Mouse (Mus musculus) embryonic facial prominence, embryonic 11.5 days (tissue): Measurements from ENCODE around the gene St6galnac6. TPM values are rescaled to one million over a fixed set of nuclear protein-coding genes. Genes with fewer than 3 reads are reported as not detected.
A peak's percentile ranks its signal among the peaks of the same experiment; 100 is the strongest.

Experiments
- ATAC-seq: fragments of 200-750 bp; cut with Nextera tagmentation; replicated peaks from 2 replicates; pipeline ENCODE4 v1.8.0; 2017; ENCODE audit warnings: low read depth; ENCODE audit not compliant: insufficient number of reproducible peaks, low FRiP score, low TSS enrichment
- DNase-seq: peaks from one replicate; pipeline ENCODE4 v3.0.0-alpha.2; 2015; ENCODE audit warnings: low spot score
- H3K27ac ChIP-seq: fragments of 300-500 bp; sonication (generic); replicated peaks from 2 replicates; pipeline ENCODE4 v1.5.1; 2014; ENCODE audit warnings: mild to moderate bottlenecking, low read depth, low read length, control low read depth
- H3K27me3 ChIP-seq: fragments of 300-500 bp; sonication (generic); 2 replicates; pipeline ENCODE4 v1.6.1; 2014; ENCODE audit warnings: mild to moderate bottlenecking, low read length, moderate library complexity, mixed read lengths; ENCODE audit not compliant: control insufficient read depth, insufficient read depth
- H3K36me3 ChIP-seq: fragments of 300-500 bp; sonication (generic); replicated peaks from 2 replicates; pipeline ENCODE4 v1.6.1; 2014; ENCODE audit warnings: low read depth, mild to moderate bottlenecking, low read length, moderate library complexity, mixed read lengths; ENCODE audit not compliant: control insufficient read depth, insufficient read depth
- H3K4me1 ChIP-seq: fragments of 300-500 bp; sonication (generic); 2 replicates; pipeline ENCODE4 v1.6.1; 2014; ENCODE audit warnings: low read length, mixed read lengths; ENCODE audit not compliant: control insufficient read depth, insufficient read depth
- H3K4me2 ChIP-seq: fragments of 300-500 bp; sonication (generic); 2 replicates; pipeline ENCODE4 v1.6.1; 2014; ENCODE audit warnings: low read depth, mild to moderate bottlenecking, control low read depth, low read length, moderate library complexity
- H3K4me3 ChIP-seq: fragments of 300-500 bp; sonication (generic); 2 replicates; pipeline ENCODE4 v1.5.1; 2014; ENCODE audit warnings: low read depth, low read length, control low read depth
- H3K9ac ChIP-seq: fragments of 300-500 bp; sonication (generic); replicated peaks from 2 replicates; pipeline ENCODE4 v1.6.1; 2014; ENCODE audit warnings: mild to moderate bottlenecking, control low read depth, low read length
- H3K9me3 ChIP-seq: fragments of 300-500 bp; sonication (generic); replicated peaks from 2 replicates; pipeline ENCODE4 v1.6.1; 2016; ENCODE audit warnings: mild to moderate bottlenecking, low read length, inconsistent platforms, mixed read lengths; ENCODE audit not compliant: control insufficient read depth
- WGBS: fragments of 180-500 bp; shearing (Covaris S2); extraction: QIAGEN DNeasy Blood & Tissue Kit; methylation state at CpG from one replicate; pipeline ENCODE4 v1.1.7; 2014; 5-methylcytosine and 5-hydroxymethylcytosine counted together
- polyA plus RNA-seq: library from polyadenylated mRNA; unstranded; fragments of >200 nt; fragmentation: Nextera tagmentation; extraction: Ambion mirVana; gene quantifications from 2 replicates; pipeline ENCODE4 v1.2.1, GENCODE M21; 2014

Gene St6galnac6
- polyA plus RNA-seq, 1 experiment from 2014 or later = 6.3 TPM

DNA sequence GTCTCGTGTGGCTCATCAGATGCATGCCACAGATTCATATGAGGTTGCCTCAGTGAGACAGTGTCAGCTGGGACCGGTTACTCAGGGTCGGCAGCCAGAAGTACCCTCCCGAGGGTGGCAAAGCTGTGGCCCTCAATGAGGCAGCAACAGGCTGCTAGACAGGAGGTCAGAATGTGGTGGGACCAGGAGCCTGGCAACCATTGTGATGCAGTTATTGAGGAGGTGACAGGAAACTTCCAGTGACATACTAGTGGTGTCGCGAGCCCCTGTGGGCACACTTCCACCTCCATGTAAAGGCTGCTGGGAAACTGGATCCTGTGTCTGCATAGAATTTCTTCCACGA, 22.0 kb downstream of the St6galnac6 start, which contains the start of gene Ak1:
Gene Ak1 (plus strand): TSS at position 242 of the 343 bp plus-strand sequence.
- DNase-seq (no peak), ATAC-seq (no peak)
- Histone ChIP-seq H3K36me3 (peaks cover 2% of the 10 kb centered on the region; the same call in 1 of the 2 replicates), H3K4me3 (no peak within 1 kb of the TSS), H3K27ac (peak within 1 kb of the TSS; percentile 74), H3K9ac (peak within 1 kb of the TSS; percentile 41), H3K27me3 (no peaks in the 10 kb centered on the region), H3K4me1 (peaks cover 31% of the 10 kb centered on the region), H3K9me3 (no peaks in the 10 kb centered on the region), H3K4me2 (no peak within 1 kb of the TSS)
- WGBS = 29% methylated on average over 7 of the region's 7 CpGs

DNA sequence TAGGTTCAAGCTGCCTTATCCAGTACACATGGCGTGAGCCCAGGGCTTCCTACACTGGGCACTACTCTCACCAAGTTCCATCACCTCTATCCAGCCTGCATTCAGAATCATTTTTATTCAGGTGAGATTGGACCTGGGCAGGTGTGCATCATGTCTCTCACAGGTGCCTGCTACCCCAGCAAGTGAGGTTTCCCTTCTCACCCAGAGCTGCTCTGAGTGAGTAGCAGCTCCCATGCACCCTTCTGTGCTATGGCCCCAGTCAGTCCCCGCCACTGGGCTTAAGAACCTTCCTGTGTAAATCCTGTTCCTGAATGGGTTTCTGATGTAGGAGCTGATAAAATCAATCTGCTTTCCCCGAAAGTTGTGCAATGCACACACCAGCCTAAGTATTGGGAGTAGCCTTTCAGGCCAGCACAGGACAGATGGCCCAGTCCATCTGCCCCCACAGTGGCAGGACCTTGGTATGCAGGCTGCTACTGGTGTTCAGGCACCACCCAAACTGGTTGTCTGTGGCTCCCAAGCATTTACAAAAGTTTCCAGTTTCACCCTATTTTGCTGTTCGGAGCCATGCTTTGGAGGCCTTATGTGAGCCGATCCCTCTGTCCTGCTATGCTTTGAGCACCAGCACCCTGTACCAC, 24.7 kb downstream of the St6galnac6 start:
- Histone ChIP-seq H3K27ac (0 out of 2 replicates have a peak overlapping the region, but pooled peaks have one; percentile 5), H3K9ac (no peak overlapping the region)
- WGBS = 71% methylated on average over 5 of the region's 5 CpGs

DNA sequence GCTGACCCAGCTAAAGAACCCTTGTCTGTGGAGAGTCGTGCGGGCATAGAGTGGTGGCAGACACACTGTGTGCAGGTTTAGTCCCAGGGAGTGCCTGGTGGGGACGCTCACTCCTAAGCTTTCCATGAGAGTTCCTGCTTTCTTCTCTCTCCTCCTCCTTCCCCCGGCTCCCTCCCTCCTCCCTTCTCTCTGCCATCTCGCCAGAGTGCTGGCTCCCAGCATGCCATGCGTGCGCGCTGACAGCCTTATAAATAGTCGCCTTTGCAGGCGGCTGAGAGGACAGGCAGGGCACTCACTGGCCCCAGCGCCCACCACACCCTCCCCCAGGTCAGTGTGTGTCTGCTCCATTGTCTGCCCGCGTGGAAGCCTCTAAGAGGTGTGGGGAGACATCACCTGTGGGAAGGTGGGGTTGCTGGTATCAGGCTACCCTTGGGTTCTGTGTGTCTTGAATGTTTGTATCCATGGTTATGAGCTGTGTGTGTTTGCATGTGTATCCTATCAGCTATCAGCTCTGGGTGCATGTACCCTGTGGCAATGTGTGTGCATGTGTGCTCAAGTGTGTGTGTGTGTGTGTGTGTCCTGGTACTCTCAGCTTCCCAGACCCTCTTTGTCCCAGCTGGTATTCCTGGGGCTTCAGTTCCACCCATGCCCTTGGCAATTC, 25.8 kb downstream of the St6galnac6 start:
- Histone ChIP-seq H3K4me1 (peaks cover 25% of the 10 kb centered on the region), H3K27me3 (no peaks in the 10 kb centered on the region), H3K27ac (no peak overlapping the region), H3K9ac (peak overlapping the region; percentile 47), H3K4me3 (0 out of 2 replicates have a peak overlapping the region, but pooled peaks have one; percentile 0), H3K4me2 (peak overlapping the region; percentile 13), H3K36me3 (no peaks in the 10 kb centered on the region), H3K9me3 (no peaks in the 10 kb centered on the region)
- DNase-seq (peak; percentile 78), ATAC-seq (no peak; the same call in 1 of the 2 replicates)
- 3% methylated on average over 13 of the region's 13 CpGs for WGBS

More for the DNA sequence above, 24.7 kb downstream of the St6galnac6 start:
- ATAC-seq = no peak
- Histone ChIP-seq H3K36me3 (no peaks in the 10 kb centered on the region), H3K4me3 (no peak overlapping the region), H3K4me2 (no peak overlapping the region), H3K9me3 (no peaks in the 10 kb centered on the region), H3K27me3 (no peaks in the 10 kb centered on the region), H3K4me1 (peaks cover 32% of the 10 kb centered on the region)
- DNase-seq = no peak

DNA sequence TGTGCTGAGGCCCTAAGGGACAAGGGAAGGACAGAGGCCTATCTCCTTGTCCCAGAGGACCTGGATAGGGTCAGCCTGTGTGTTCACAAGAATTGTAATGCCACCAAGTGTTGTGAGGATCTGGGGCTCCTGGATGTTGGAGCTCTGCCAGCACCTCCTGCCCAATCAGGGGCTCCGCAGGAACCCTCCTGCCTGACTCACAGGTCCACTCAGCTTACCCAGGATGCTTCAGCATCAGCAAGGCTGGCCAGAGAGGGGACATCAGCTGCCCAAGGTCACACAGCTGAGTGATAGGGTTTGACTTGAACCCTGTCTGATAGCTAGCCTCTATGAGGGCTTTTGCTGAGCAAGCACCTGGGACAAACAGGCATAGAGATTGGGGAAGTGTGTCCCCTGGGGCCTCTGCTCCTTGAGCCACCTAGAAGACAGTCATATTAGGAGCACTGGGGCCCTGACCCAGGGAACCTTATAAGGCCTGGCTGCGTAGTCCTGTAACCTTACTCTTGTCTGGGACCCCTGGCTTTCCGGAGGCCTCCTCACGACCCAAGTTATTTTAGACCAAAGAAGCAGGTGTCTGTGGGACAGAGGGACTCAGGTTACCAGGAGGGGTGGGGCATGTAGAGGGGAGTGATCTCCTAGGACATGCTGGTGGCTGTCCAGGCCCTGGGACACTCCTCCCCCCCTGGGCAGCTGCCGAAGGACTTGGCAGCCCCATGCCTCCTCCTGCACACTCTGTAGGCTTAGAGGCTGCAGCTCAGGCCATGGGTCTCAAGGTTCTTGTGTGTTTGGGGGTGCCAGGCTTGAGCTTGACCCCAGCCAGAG, 26.6 kb downstream of the St6galnac6 start:
- no peak overlapping the region; the same call in 1 of the 2 replicates for H3K4me2 ChIP-seq
- ATAC-seq = no peak
- peaks cover 19% of the 10 kb centered on the region for H3K4me1 ChIP-seq
- H3K9ac ChIP-seq = peak overlapping the region; percentile 18; the same call in 1 of the 2 replicates
- H3K4me3 ChIP-seq = no peak overlapping the region
- H3K27ac ChIP-seq = peak overlapping the region; percentile 47; the same call in 1 of the 2 replicates
- H3K9me3 ChIP-seq = no peaks in the 10 kb centered on the region
- H3K27me3 ChIP-seq = no peaks in the 10 kb centered on the region
- 41% methylated on average over 5 of the region's 5 CpGs for WGBS
- no peak for DNase-seq
- H3K36me3 ChIP-seq = no peaks in the 10 kb centered on the region

DNA sequence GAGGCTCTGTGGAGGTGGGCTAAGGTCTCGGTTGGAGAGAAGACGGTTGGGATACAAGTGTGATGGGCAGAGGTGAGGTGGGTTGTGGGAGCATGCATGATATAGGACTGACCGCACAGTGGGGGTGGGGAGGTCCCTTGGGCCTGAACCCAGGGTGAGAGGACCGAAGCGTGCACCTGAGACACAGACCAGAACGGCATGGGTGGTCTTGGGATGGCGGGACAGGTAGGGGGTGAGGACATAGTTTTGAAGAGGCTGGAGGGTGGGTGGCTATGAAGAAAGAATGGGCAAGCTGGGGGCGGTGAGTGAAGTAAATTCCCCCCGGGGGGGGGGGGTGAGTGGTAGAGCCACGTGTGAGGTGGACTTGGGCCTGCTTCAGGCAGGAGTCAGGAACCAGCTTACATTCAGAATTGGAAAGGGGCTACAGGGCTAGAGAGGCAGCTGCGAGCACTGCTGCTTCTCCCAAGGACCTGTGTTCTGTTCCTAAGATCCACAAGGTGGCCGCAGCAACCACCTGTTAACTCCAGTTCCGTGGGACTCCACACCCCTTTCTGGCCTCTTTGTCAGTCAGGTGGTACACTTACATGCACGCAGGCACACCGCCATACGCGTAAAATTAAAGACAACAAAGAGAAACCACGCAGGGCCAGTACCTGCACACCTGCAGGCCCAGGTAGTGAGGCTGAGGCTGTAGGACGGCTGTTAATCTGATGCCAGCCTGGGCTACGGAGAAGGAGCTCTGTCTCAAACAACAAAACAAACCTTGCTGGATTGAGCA, 27.9 kb downstream of the St6galnac6 start:
- H3K27me3 ChIP-seq = no peaks in the 10 kb centered on the region
- H3K4me3 ChIP-seq = no peak overlapping the region
- no peak overlapping the region for H3K4me2 ChIP-seq
- no peaks in the 10 kb centered on the region for H3K9me3 ChIP-seq
- no peaks in the 10 kb centered on the region for H3K36me3 ChIP-seq
- WGBS = 62% methylated on average over 20 of the region's 20 CpGs
- peaks cover 15% of the 10 kb centered on the region for H3K4me1 ChIP-seq
- no peak for DNase-seq
- no peak overlapping the region for H3K9ac ChIP-seq
- no peak for ATAC-seq
- no peak overlapping the region for H3K27ac ChIP-seq

DNA sequence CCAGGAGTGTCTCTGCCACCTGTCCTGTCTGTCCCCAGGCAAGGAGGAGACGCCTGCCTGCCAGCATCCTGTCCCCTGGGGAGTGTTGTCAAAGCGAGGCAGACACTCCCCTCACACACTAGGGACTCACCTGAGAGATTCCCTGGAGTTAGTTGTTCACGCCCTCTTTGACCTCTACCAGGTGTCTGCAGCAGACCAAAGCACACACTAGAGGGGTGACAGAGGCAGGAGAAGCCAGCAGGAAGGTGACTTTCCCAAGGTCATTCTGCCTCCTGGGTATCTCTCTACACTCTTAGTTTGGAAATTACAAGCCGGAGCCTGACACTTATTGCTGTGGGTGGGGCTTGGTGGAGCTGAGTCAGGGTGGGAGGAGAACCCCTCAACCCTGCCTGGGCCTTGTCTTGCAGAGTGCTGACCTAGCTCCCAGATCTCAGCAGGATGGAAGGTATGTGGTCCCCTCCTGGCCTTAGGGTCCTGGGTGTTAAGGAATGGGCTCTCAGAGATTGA, 28.6 kb downstream of the St6galnac6 start:
- Histone ChIP-seq H3K9me3 (no peaks in the 10 kb centered on the region), H3K4me1 (peaks cover 15% of the 10 kb centered on the region), H3K4me3 (no peak overlapping the region), H3K36me3 (no peaks in the 10 kb centered on the region), H3K27ac (no peak overlapping the region), H3K9ac (no peak overlapping the region), H3K27me3 (no peaks in the 10 kb centered on the region), H3K4me2 (no peak overlapping the region)
- DNase-seq = no peak
- ATAC-seq = no peak
- 58% methylated on average over 4 of the region's 4 CpGs for WGBS

DNA sequence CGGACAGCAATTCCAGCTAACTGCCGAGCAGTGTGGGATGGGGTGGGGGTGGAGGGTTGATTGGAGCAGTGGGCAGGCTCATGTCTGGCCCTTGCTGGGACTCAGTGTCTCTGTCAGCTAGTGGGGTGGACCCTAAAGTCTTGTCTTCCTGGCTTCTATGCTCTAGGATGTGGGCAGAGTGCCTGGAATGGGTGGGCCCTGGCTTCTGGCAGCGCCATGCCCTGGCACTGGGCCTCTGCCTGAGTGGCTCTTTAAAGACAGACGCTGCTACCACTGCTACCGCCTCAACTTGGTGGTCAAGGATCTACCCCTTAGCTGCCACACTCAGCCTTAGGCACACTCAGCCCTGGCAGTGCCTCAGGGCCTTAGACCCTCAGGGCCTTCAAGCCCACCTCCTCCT, 29.2 kb downstream of the St6galnac6 start:
- H3K27ac ChIP-seq = no peak overlapping the region; the same call in 1 of the 2 replicates

More for the DNA sequence above, 29.2 kb downstream of the St6galnac6 start:
- no peak overlapping the region for H3K4me3 ChIP-seq
- H3K9me3 ChIP-seq = no peaks in the 10 kb centered on the region
- 61% methylated on average over 5 of the region's 5 CpGs for WGBS
- no peak overlapping the region for H3K9ac ChIP-seq
- H3K4me1 ChIP-seq = peaks cover 15% of the 10 kb centered on the region
- DNase-seq = no peak
- ATAC-seq = no peak
- no peaks in the 10 kb centered on the region for H3K27me3 ChIP-seq
- H3K4me2 ChIP-seq = no peak overlapping the region
- no peaks in the 10 kb centered on the region for H3K36me3 ChIP-seq
